Mouse (Mus musculus) CH12.LX (cell line): Measurements from ENCODE around the gene Slc9a9.

Source experiments
- CHD1 ChIP-seq: IDR thresholded peaks from 2 replicates; pipeline ENCODE4 v1.6.1; 2012; ENCODE audit warnings: low read depth, low read length, improper control_type of control experiment, inconsistent platforms
- CHD2 ChIP-seq: IDR thresholded peaks from 2 replicates; pipeline ENCODE4 v1.6.1; 2011; ENCODE audit warnings: low read length, improper control_type of control experiment
- CTCF ChIP-seq, 2 experiments: IDR thresholded peaks in 1 of 2; conservative IDR thresholded peaks in 1 of 2; 2 replicates each; pipeline ENCODE4 v1.5.1; 2011 to 2012; ENCODE audit warnings: low read depth in 2 of 2, low read length in 2 of 2, improper control_type of control experiment in 1 of 2, inconsistent platforms in 1 of 2, mild to moderate bottlenecking in 1 of 2, moderate library complexity in 1 of 2
- EP300 ChIP-seq: IDR thresholded peaks from 2 replicates; pipeline ENCODE4 v1.6.1; 2011; ENCODE audit warnings: low read length, improper control_type of control experiment
- GABPA ChIP-seq: IDR thresholded peaks from 2 replicates; pipeline ENCODE4 v1.6.1; 2012; ENCODE audit warnings: low read depth, low read length, improper control_type of control experiment, inconsistent platforms; ENCODE audit not compliant: insufficient replicate concordance
- JUND ChIP-seq: conservative IDR thresholded peaks from 2 replicates; pipeline ENCODE4 v1.6.1; 2011; ENCODE audit warnings: low read depth, low read length, improper control_type of control experiment
- MAZ ChIP-seq: IDR thresholded peaks from 2 replicates; pipeline ENCODE4 v1.6.1; 2012; ENCODE audit warnings: low read depth, mild to moderate bottlenecking, inconsistent platforms, low read length, improper control_type of control experiment, moderate library complexity
- POLR2A ChIP-seq: IDR thresholded peaks from 2 replicates; pipeline ENCODE4 v1.6.1; 2011; ENCODE audit warnings: low read depth, mild to moderate bottlenecking, improper control_type of control experiment, low read length
- POLR2AphosphoS2 ChIP-seq: IDR thresholded peaks from 2 replicates; pipeline ENCODE4 v1.6.1; 2011; ENCODE audit warnings: low read depth, low read length, improper control_type of control experiment
- RAD21 ChIP-seq: IDR thresholded peaks from 2 replicates; pipeline ENCODE4 v1.6.1; 2011; ENCODE audit warnings: low read depth, mild to moderate bottlenecking, low read length, improper control_type of control experiment, moderate library complexity
- ZKSCAN1 ChIP-seq: IDR thresholded peaks from 2 replicates; pipeline ENCODE4 v1.6.1; 2012; ENCODE audit warnings: low read depth, inconsistent platforms, low read length, improper control_type of control experiment, borderline replicate concordance

GRCm38 (mm10) chr9:94701193-94701869, 31.6 kb downstream of the Slc9a9 start:
- TF ChIP-seq CTCF (conservative IDR thresholded peaks at IDR 0.05 in 1 of 2, IDR thresholded peaks at IDR 0.05 in 1 of 2; ENCODE audit: low read depth in 2 of 2, low read length in 2 of 2) (no peak), JUND (no peak), MAZ (no peak), EP300 (no peak), CHD2 (no peak), POLR2AphosphoS2 (no peak), POLR2A (no peak), GABPA (no peak), CHD1 (no peak), ZKSCAN1 (no peak), RAD21 (no peak)
